Mouse (Mus musculus): ENCODE data around the gene Actg1. TPM values are rescaled to one million over a fixed set of nuclear protein-coding genes. Genes with fewer than 3 reads are reported as not detected.
"Not testable (repeated sequence)": the region's sequence is repeated elsewhere in the genome, so short reads cannot be mapped to it uniquely, and the experiment has no call there.

Gene Actg1
- total RNA-seq, 2 experiments from 2014 or later: 949 to 1,134 TPM

DNA sequence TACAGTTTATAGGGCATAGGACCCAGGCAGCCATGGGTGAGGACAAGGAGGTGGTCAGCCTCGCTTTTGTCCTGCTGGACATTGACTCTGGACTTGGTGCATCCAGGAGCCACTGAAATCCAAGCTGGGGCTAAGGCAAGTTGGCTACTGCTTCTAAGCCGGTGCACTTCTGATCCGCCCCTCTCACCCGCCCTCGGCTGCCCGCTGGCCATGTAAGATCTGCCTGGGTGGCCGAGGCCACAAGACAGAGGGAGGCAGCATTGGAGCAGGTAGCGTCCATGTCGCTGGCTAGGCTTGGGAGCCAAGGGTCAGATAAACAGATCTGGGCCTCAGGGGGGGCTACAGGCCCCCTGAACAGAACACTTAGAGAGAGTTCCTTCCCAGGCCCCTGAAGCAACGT, 13.0 kb upstream of the Actg1 start, which contains the start of gene Fscn2:
Gene Fscn2 (plus strand): TSS at position 240 of the 400 bp plus-strand sequence.
- no peak for DNase-seq (ENCODE audit: low spot score in 2 of 2)

- DNase-seq (ENCODE audit: low spot score in 2 of 2): no peak
Observed at GRCm38 (mm10) chr11:120360755-120361154, 12.4 kb upstream of the Actg1 start.

DNA sequence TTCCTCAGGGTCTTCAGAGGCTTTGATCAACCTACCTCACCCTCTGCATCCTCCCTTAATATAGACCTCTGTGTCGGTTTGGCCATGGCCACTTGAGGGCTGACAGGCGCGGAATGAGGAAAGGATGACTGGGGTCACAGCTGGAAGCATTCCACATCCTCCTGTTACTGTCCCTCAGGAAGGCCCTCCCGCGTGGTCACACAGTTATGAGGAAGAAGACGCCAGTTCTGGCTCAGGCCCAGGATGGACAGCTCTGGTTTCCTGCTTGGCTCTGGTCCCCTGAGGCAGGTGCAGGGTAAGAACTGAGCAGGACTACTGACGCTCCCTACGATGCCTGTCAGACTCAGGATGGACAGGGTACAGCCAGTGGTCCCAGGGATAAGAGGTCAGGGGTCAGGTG, 11.7 kb upstream of the Actg1 start:
- no peak for DNase-seq (ENCODE audit: low spot score in 2 of 2)

GRCm38 (mm10) chr11:120359391-120359790, 11.0 kb upstream of the Actg1 start:
- DNase-seq (ENCODE audit: low spot score in 2 of 2): no peak

GRCm38 (mm10) chr11:120357791-120358401, 9.6 kb upstream of the Actg1 start:
- no peak for DNase-seq (ENCODE audit: low spot score in 2 of 2)

DNA sequence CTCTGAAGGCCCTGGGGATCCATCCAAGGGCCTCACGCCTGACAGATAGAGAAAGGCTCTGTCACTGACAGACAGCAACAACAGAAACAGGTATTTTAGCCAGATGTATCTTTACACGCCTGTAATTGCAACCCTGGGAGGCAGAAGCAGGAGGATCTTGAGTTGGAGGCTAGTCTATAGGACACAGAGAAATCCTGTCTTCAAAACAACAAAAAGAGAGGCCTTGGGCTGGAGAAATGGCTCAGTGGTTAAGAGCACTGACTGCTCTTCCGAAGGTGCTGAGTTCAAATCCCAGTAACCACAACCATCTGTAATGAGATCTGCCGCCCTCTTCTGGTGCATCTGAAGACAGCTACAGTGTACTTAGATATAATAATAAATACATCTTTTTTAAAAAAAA, 8.6 kb upstream of the Actg1 start:
- DNase-seq (ENCODE audit: low spot score in 2 of 2): no peak

DNA sequence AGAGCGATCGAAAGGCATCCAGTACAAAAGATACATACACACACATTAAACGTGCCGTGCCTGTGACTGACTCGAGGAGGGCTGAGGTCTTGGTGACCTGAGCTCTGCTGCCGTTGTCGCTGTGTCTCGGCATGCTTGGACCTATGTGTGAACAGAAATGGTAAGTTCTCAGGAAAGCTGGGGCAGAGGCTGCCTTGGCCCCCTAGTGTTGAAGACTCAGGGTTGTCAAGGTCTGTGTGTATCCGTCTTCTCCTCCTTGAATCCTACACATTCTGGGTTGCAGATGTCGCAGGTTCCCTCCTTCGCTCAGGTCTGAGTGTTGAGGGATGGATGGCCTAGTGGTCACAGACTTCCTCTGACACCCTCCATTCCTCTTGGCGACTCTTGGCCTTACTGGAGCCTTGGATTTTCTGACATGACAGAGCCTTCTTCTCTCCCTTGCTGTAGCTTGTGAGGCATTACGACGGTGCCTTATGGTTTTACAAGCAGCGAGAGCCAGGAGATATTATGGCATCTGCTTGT, 8.0 kb upstream of the Actg1 start:
- no peak for DNase-seq (ENCODE audit: low spot score in 2 of 2)

- no peak for DNase-seq (ENCODE audit: low spot score in 2 of 2)
Observed at GRCm38 (mm10) chr11:120355277-120356039, 7.1 kb upstream of the Actg1 start.

- DNase-seq (ENCODE audit: low spot score in 2 of 2): no peak
Observed at GRCm38 (mm10) chr11:120354304-120355276, 6.2 kb upstream of the Actg1 start.

- DNase-seq (ENCODE audit: low spot score in 2 of 2): peak; percentile 63 to 72
Observed at GRCm38 (mm10) chr11:120353500-120354303, 5.4 kb upstream of the Actg1 start.

DNA sequence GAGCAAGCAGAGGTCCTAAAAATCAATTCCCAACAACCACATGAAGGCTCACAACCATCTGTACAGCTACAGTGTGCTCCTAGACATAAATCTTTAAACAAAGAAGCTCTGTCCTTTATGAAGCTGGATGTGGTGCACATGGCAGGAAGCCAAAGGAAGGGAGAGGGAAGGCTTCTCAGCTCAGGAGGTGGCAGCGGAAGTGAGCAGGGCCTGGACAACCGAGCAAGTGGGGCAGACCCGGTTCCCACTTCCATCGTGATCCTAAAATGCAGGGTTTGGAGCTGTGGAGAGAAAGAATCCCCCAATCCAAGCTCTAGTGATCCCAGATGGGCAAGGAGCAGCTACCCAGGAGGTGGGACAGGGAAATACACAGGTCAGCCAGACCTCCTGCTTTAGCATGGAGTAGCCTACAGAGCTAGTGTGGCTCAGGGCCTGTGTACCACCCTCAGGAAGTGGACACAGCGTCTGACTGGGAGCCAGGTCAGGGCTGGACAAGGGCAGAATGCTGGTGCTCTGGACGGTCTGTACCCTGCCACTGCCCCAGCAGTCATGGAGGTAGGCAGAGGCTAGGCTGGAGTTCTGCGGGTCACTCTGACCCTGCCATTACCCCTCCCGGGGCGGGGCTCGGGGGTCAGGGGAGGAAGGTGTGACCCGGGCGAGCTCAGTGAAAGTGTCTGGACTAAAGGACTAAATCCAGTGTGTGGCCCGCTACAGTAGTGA, 4.4 kb upstream of the Actg1 start:
- peak in 1 of 2 experiments; percentile 16 for DNase-seq (ENCODE audit: low spot score in 2 of 2)

DNA sequence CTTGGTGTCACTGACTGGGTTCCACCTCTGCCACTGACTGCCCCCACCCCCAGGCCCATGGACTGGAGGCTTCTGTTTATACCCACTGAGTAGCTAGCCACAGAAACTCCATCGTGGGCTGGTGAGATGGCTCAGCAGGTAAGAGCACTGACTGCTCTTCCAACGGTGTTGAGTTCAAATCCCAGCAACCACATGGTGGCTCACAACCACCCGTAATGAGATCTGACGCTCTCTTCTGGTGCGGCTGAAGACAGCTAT, 3.7 kb upstream of the Actg1 start:
- DNase-seq (ENCODE audit: low spot score in 2 of 2): not testable (repeated sequence)

- peak in 1 of 2 experiments; percentile 4 for DNase-seq (ENCODE audit: low spot score in 2 of 2)
Observed at GRCm38 (mm10) chr11:120351250-120352092, 3.1 kb upstream of the Actg1 start.

DNA sequence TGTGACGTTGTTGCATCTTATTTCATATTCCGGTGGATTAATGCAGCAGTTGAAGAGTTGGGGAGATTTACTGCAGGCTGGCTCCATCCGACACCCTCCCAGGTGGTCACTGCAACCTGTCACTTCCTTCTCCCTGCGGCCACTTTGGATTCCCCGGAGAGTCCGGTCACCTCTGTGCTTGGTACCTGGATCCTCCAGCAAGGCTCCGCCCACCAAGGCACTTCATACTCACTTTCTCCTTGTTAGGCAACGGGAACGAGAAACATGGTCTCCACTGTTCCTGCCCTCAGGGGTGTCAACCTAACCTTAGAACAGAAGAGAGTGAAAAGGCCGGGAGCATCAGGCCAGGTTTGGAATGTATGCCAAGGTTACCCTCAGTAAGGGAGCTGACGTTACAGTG, 2.4 kb upstream of the Actg1 start:
- no peak for DNase-seq (ENCODE audit: low spot score in 2 of 2)

GRCm38 (mm10) chr11:120349986-120350702, 1.8 kb upstream of the Actg1 start:
- peak; percentile 62 to 79 for DNase-seq (ENCODE audit: low spot score in 2 of 2)

GRCm38 (mm10) chr11:120349371-120349985, 1.1 kb upstream of the Actg1 start:
- peak; percentile 15 to 31 for DNase-seq (ENCODE audit: low spot score in 2 of 2)

DNA sequence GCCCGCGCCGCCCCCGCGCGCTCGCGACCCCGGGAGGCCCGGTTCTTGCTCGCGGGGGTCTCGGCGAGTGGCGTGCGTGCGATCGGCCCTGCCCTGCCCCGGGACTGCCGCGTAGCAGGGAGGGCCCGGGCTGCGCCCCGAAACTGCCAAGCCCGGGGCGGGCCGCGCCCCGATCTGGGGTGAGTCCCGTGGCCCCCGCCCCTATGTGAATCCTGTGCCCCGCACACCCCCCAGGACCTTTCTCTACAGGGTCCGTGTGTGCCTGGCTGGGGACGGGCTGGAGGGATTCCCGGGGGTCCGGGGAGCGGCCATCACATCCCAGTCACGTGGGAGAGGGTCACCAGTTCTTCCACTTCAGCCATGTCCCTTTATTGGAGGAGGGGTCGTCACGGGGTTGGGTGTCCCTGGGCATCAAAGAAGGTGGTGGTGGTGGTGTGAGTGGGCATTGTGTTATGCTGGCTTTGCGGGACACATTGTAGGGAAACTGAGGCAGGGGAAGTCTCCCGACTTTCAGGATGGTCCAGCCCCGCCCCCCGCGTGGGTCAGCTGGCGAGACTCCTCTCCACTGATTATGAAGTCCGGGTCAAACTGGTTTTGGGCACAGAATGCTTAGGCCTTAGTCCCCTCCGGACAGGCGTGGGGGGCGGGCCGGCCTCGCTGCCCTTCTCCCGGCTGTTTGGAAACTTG, 485 bp upstream of the Actg1 start:
- DNase-seq (ENCODE audit: low spot score in 2 of 2): peak in 1 of 2 experiments; percentile 21

All from adrenal gland, postnatal 4 days (tissue).